Mouse (Mus musculus) heart, embryonic 14.5 days (tissue): ENCODE measurements around the gene 9930021J03Rik. TPM values are rescaled to one million over a fixed set of nuclear protein-coding genes. Genes with fewer than 3 reads are reported as not detected.

ENCODE experiments used
- ATAC-seq: fragments of 200-750 bp; cut with Nextera tagmentation; 2 replicates; pipeline ENCODE4 v1.8.0; 2017; ENCODE audit warnings: low read depth, moderate TSS enrichment; ENCODE audit not compliant: insufficient number of reproducible peaks, insufficient read depth, low FRiP score
- H3K27ac ChIP-seq, 2 experiments: fragments of 200-500 bp in 1 of 2; fragments of 300-500 bp in 1 of 2; sonication (generic) in 1 of 2; replicated peaks in 1 of 2; 2 replicates each; pipeline ENCODE4 v1.5.1; 2012 to 2014; ENCODE audit warnings: low read depth in 2 of 2, low read length in 2 of 2, control low read depth in 1 of 2, mild to moderate bottlenecking in 1 of 2, mixed read lengths in 1 of 2; ENCODE audit not compliant: control insufficient read depth in 1 of 2, insufficient read depth in 1 of 2
- H3K27me3 ChIP-seq: fragments of 300-500 bp; sonication (generic); 2 replicates; pipeline ENCODE4 v1.6.1; 2014; ENCODE audit warnings: mild to moderate bottlenecking, low read length, control low read depth; ENCODE audit not compliant: control insufficient read depth, insufficient read depth
- H3K36me3 ChIP-seq: fragments of 300-500 bp; sonication (generic); 2 replicates; pipeline ENCODE4 v1.6.1; 2014; ENCODE audit warnings: mild to moderate bottlenecking, control low read depth, low read length, mixed read lengths; ENCODE audit not compliant: control insufficient read depth, insufficient read depth
- H3K4me1 ChIP-seq, 2 experiments: fragments of 200-500 bp in 1 of 2; fragments of 300-500 bp in 1 of 2; sonication (generic) in 1 of 2; 2 replicates each; pipeline ENCODE4 v1.6.1; 2012 to 2014; ENCODE audit warnings: low read length in 2 of 2, control low read depth in 1 of 2, mixed read lengths in 1 of 2; ENCODE audit not compliant: control insufficient read depth in 2 of 2, insufficient read depth in 2 of 2
- H3K4me2 ChIP-seq: fragments of 300-500 bp; sonication (generic); 2 replicates; pipeline ENCODE4 v1.6.1; 2014; ENCODE audit warnings: mild to moderate bottlenecking, low read length
- H3K4me3 ChIP-seq, 2 experiments: fragments of 200-500 bp in 1 of 2; fragments of 300-500 bp in 1 of 2; sonication (generic) in 1 of 2; 2 replicates each; pipeline ENCODE4 v1.5.1; 2012 to 2014; ENCODE audit warnings: low read length in 2 of 2, mild to moderate bottlenecking in 2 of 2, control low read depth in 1 of 2, low read depth in 1 of 2, moderate library complexity in 1 of 2; ENCODE audit not compliant: control insufficient read depth in 1 of 2, insufficient read depth in 1 of 2
- H3K9ac ChIP-seq: fragments of 300-500 bp; sonication (generic); 2 replicates; pipeline ENCODE4 v1.6.1; 2014; ENCODE audit warnings: mild to moderate bottlenecking, low read length
- H3K9me3 ChIP-seq: fragments of 300-500 bp; sonication (generic); 2 replicates; pipeline ENCODE4 v1.6.1; 2016; ENCODE audit warnings: low read length, control low read depth; ENCODE audit not compliant: control insufficient read depth
- WGBS: fragments of 180-500 bp; shearing (Covaris S2); extraction: QIAGEN DNeasy Blood & Tissue Kit; methylation state at CpG from one replicate; pipeline ENCODE4 v1.1.7; 2014; 5-methylcytosine and 5-hydroxymethylcytosine counted together
- polyA plus RNA-seq: library from polyadenylated mRNA; unstranded; fragments of >200 nt; fragmentation: Nextera tagmentation; extraction: Ambion mirVana; gene quantifications from 2 replicates; pipeline ENCODE4 v1.2.1, GENCODE M21; 2014

9930021J03Rik gene
- polyA plus RNA-seq, 1 experiment from 2014 or later, result 6.0 TPM

GRCm38 (mm10) chr19:29680182-29681152 lies 125.3 kb downstream of the 9930021J03Rik start:
- Histone ChIP-seq H3K9ac (no peak overlapping the region), H3K9me3 (peaks cover 12% of the 10 kb centered on the region; the same call in 1 of the 2 replicates), H3K27me3 (peaks cover 29% of the 10 kb centered on the region), H3K36me3 (no peaks in the 10 kb centered on the region), H3K27ac (no peak overlapping the region), H3K4me2 (no peak overlapping the region), H3K4me3 (no peak overlapping the region), H3K4me1 (0 out of 4 replicates have a peak, but pooled peaks cover 0 to 4% of the 10 kb centered on the region in 2 experiments)
- WGBS, result 50% methylated on average over 13 of the region's 13 CpGs
- no peak for ATAC-seq

- 73% methylated on average over 6 of the region's 6 CpGs for WGBS
Measured at GRCm38 (mm10) chr19:29678181-29678778, 127.5 kb downstream of the 9930021J03Rik start.

GRCm38 (mm10) chr19:29676479-29677193 lies 129.2 kb downstream of the 9930021J03Rik start:
- H3K27ac ChIP-seq, result no peak overlapping the region
- H3K9me3 ChIP-seq, result no peaks in the 10 kb centered on the region
- no peak overlapping the region for H3K4me3 ChIP-seq
- no peak for ATAC-seq
- H3K4me1 ChIP-seq, result 0 out of 4 replicates have a peak, but pooled peaks cover 0 to 4% of the 10 kb centered on the region in 2 experiments
- peaks cover 26% of the 10 kb centered on the region for H3K27me3 ChIP-seq
- H3K36me3 ChIP-seq, result no peaks in the 10 kb centered on the region
- no peak overlapping the region for H3K9ac ChIP-seq
- no peak overlapping the region for H3K4me2 ChIP-seq
- WGBS, result 87% methylated on average over 10 of the region's 10 CpGs

More at GRCm38 (mm10) chr19:29678181-29678778, 127.5 kb downstream of the 9930021J03Rik start:
- Histone ChIP-seq H3K9me3 (no peaks in the 10 kb centered on the region), H3K27me3 (peaks cover 31% of the 10 kb centered on the region), H3K4me2 (no peak overlapping the region), H3K9ac (no peak overlapping the region), H3K27ac (no peak overlapping the region), H3K36me3 (no peaks in the 10 kb centered on the region), H3K4me3 (no peak overlapping the region), H3K4me1 (0 out of 4 replicates have a peak, but pooled peaks cover 0 to 4% of the 10 kb centered on the region in 2 experiments)
- ATAC-seq, result no peak

GRCm38 (mm10) chr19:29675562-29676078 lies 130.2 kb downstream of the 9930021J03Rik start:
- H3K9me3 ChIP-seq, result no peaks in the 10 kb centered on the region
- 57% methylated on average over 9 of the region's 9 CpGs for WGBS
- 0 out of 4 replicates have a peak, but pooled peaks cover 0 to 4% of the 10 kb centered on the region in 2 experiments for H3K4me1 ChIP-seq
- no peak overlapping the region for H3K9ac ChIP-seq
- no peak overlapping the region for H3K4me3 ChIP-seq
- no peak for ATAC-seq
- no peak overlapping the region for H3K27ac ChIP-seq
- H3K4me2 ChIP-seq, result no peak overlapping the region
- H3K36me3 ChIP-seq, result no peaks in the 10 kb centered on the region
- H3K27me3 ChIP-seq, result peaks cover 26% of the 10 kb centered on the region

GRCm38 (mm10) chr19:29674946-29675345 lies 130.8 kb downstream of the 9930021J03Rik start:
- Histone ChIP-seq H3K4me3 (no peak overlapping the region), H3K4me1 (no peaks in the 10 kb centered on the region), H3K27ac (no peak overlapping the region), H3K4me2 (no peak overlapping the region), H3K9me3 (no peaks in the 10 kb centered on the region), H3K36me3 (no peaks in the 10 kb centered on the region), H3K27me3 (peaks cover 26% of the 10 kb centered on the region), H3K9ac (no peak overlapping the region)
- ATAC-seq, result no peak
- 97% methylated on average over 7 of the region's 7 CpGs for WGBS

- no peak overlapping the region for H3K9ac ChIP-seq
- H3K36me3 ChIP-seq, result no peaks in the 10 kb centered on the region
- H3K4me3 ChIP-seq, result no peak overlapping the region
- no peak for ATAC-seq
- WGBS, result 95% methylated on average over 13 of the region's 13 CpGs
- H3K27ac ChIP-seq, result no peak overlapping the region
- peaks cover 15% of the 10 kb centered on the region for H3K27me3 ChIP-seq
- H3K4me2 ChIP-seq, result no peak overlapping the region
- peaks cover 0 to 1% of the 10 kb centered on the region in 2 experiments; a peak in 1 of 4 replicates for H3K4me1 ChIP-seq
- H3K9me3 ChIP-seq, result no peaks in the 10 kb centered on the region
Measured at GRCm38 (mm10) chr19:29672660-29673059, 133.1 kb downstream of the 9930021J03Rik start.

GRCm38 (mm10) chr19:29671160-29671559 lies 134.6 kb downstream of the 9930021J03Rik start:
- Histone ChIP-seq H3K36me3 (no peaks in the 10 kb centered on the region), H3K9ac (no peak overlapping the region), H3K4me1 (peaks cover 6 to 8% of the 10 kb centered on the region in 2 experiments; a peak in 3 of 4 replicates), H3K4me3 (no peak overlapping the region), H3K9me3 (no peaks in the 10 kb centered on the region), H3K27ac (no peak overlapping the region), H3K4me2 (no peak overlapping the region), H3K27me3 (peaks cover 12% of the 10 kb centered on the region)
- 75% methylated on average over 2 of the region's 2 CpGs for WGBS
- ATAC-seq, result no peak
